Mouse (Mus musculus): ENCODE results near the gene Luzp1.

The Luzp1 gene

DNA sequence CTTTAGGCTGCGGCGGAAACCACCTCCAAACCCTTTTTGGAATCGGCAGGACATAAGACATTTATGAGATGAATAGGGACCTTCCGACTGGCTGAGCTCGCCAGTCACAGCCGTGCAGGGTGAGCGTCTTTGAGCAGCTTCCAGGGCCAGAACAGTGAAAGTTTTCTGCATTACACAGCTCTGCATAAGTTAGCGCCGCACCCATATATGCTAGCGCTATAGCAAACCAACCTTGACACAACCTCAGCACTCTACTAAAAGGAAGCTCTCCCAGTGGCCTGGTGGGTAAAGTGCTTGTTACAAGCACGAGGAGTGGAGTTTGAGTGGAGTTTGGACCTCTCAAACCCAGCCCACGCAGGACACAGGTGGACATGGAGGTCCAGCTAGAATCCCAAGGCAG, 10.4 kb upstream of the Luzp1 start:
- in situ Hi-C loops (cut with MboI; ENCODE audit: unreplicated experiment in 2 of 2), result loop anchor here (5.0 to 10.0 kb wide), 3 partner anchors 68 to 204 kb away; partner anchors contain the start of gene Lactbl1 (in 1 of the 2)

DNA sequence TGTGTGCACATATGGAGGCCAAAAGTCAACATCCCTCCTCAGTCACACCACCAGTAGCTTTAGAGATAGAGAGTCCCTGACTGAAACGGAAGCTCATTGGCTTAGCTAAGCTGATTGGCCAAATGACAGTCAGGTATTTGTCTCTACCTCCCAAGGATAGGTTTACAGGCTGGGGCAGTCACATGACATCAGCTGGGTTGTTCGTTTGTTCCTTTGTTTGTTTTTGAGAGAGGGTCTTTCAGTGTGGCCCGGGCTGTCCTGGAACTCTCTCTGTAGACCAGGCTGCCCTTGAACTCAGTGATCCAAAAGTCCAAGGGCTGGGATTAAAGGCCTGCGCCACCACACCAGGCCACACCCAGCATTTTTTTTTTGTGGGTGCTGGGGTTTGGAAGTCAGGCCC, 8.4 kb upstream of the Luzp1 start:
- in situ Hi-C loops (cut with MboI; ENCODE audit: unreplicated experiment in 2 of 2), result loop anchor here in 1 of 2 experiments (5.0 kb wide), 1 partner anchor 51 kb away; no protein-coding TSS in a partner anchor

DNA sequence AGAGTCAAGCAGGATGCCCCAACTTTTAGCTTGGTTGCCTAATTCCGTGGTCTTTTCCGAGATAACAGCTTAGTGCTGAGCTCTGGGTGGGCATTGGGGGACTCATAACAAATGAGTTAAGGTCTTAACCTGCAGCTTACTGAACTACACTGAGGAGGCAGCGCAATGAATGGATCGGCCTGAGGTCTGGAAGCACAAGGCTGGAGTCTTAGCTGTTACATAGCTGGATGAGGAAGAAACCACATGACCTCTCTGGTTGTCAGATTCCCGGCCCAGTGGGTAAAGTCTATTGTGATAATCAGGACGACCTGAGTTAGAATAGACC, 7.8 kb upstream of the Luzp1 start:
- in situ Hi-C loops (cut with MboI; ENCODE audit: unreplicated experiment in 2 of 2), result loop anchor here in 1 of 2 experiments (5.0 kb wide), 1 partner anchor 51 kb away; no protein-coding TSS in a partner anchor

DNA sequence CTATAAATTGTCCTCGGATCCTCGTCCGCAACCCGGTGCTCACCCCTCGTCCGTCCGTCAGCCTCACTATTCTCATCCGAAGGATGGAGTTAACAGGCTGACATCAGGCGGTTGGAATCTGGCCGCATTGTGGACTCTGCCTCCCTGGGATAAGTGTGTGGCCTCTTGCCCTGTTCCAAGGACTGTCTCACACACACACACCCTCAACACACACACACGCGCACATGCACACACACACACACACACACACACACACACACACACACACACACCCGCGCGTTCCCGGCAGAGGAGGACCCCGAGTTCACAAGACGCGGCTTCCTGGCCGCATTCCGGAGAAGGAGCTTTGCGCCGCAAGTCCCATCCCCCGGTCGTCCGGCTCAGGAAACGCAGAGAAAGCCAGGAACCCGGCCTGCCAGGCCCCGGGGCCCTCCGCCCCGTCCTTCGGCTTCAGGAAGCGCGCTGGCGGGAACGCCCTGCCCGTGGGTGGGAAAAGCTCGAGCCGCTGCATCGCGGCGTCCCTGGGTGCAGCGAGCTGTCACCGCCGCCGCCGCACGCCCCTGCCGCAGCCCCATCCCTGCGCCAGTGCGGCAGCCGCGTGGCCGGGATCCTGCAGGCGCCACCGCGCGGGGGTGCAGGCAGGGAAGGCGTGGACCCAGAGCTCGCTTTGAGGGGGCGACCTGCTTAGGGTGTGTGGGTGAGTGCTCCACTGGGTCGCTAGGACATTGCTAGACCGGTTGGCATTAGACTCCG, 7.3 kb upstream of the Luzp1 start, which contains the start of gene 6030445D17Rik:
Gene 6030445D17Rik, plus strand, starts transcription at position 165 of the 753 bp plus-strand sequence.
- in situ Hi-C loops (cut with MboI; ENCODE audit: unreplicated experiment in 2 of 2), result loop anchor here in 1 of 2 experiments (5.0 kb wide), 1 partner anchor 50 kb away; no protein-coding TSS in a partner anchor

DNA sequence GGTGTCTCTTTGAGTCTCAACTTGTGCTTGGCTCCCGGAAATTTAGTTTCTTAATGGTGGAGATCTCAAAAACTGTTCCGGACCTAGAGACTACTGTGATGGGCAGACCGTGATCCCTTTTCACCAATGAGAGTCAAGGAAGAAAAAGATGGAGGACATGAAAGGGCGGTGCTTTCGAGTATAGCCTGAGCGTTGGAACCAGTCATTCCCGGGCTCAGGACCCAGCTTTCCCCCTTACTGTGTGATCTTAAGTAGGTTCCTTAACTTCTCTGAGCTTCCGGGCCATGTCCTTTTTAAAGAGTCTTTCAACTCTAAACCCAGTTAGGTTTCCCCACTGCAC, 6.8 kb upstream of the Luzp1 start:
- in situ Hi-C loops (cut with MboI; ENCODE audit: unreplicated experiment in 2 of 2), result loop anchor here in 1 of 2 experiments (5.0 kb wide), 1 partner anchor 49 kb away; no protein-coding TSS in a partner anchor

DNA sequence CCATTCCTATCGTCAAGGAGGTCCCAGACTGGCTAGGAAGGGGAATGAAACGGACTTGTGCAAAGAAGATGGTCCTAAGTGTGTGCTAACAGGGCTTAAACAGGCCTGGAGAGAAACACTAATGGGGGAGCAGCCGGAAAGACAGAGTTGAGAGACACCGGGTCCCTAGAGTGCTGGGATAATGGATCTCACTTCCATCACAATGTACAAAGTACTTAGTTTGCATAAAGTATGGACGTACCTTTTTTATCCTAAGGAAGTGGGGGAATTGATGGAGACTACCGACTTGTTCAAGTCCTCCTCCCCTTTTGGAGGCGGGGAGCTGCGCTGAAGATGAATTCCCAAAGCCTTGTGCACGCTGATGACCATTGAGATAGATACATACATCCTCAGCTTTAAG, 6.1 kb upstream of the Luzp1 start:
- in situ Hi-C loops (cut with MboI; ENCODE audit: unreplicated experiment in 2 of 2), result loop anchor here in 1 of 2 experiments (5.0 kb wide), 1 partner anchor 49 kb away; no protein-coding TSS in a partner anchor

DNA sequence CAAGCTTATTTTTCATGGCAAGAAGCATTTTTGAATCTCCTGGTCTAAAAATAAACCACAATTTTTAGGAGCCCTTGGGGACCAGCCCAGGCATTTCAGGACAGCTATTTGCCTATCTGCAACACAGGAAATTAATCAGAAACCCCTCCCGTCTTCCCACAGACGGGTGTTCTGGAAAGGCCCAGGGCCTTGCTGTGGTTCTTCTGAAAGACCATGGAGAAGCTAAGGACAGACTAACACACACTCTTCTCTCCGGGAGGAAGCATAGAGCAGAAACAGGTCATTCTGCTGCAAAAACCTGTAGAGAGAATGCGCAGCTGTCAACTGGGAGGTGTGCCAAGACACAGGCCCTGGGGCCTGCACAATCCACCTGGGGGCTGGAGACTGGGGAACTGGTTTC, 3.3 kb upstream of the Luzp1 start:
- in situ Hi-C loops (cut with MboI; ENCODE audit: unreplicated experiment in 2 of 2), result no loop called here

DNA sequence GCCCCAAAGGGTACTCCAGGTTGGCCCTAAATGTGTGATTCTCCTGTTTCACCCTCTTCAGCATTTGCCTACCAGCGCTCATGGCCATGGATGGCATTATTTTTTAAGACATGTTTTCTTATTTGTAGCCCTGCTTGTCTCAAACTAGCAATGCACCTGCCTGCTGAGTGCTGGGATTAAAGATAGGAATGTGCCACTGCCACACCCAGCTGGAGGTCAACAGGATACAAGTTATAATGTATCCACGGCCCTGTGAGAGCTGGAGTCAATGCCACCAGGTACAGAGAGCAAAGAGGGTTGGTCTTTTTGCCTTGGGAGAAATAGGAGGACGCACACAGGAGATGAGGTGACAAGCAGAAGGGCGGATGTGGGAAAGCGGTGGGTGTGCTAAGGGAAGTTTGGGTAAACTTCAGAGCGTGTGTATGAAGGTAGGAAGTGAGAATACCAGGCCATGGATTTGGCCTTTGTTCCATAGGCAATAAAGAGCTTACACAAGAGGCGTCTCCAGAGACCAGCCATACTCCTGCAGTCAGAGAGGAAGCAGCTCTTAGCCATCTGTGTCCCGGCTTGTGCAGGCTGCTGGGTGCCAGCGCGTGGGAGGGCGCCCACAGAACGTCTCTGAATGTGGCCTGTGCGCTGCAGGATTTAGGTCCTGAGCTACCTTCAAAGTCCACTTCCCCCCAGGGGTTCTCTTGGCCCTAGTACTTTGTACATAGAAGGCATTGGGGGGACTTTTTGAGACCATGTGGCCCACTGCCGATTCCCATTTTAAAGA, 821 bp upstream of the Luzp1 start:
- in situ Hi-C loops (cut with MboI; ENCODE audit: unreplicated experiment in 2 of 2), result no loop called here

DNA sequence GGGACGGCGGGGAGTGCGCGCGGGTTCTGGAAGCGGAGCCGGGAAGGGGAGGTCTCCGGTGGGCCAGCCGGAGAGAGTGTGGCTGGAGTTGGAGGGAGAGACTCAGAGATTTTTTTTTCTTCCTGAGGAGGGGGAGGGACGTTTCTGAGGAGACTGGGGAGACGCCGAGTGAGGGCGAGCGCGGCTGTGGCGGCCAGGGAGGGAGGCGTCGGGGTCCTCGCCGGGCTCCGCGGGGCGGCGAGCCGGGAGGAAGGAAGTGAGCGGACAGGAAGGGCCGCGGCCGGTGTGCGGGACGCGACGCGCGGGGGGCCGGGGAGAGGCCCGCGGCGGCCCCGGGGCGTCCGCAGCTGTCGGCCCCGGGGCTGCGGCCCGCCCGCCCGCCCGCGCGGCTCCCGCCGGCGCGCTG, 383 bp downstream of the Luzp1 start:
- in situ Hi-C loops (cut with MboI; ENCODE audit: unreplicated experiment in 2 of 2), result no loop called here

DNA sequence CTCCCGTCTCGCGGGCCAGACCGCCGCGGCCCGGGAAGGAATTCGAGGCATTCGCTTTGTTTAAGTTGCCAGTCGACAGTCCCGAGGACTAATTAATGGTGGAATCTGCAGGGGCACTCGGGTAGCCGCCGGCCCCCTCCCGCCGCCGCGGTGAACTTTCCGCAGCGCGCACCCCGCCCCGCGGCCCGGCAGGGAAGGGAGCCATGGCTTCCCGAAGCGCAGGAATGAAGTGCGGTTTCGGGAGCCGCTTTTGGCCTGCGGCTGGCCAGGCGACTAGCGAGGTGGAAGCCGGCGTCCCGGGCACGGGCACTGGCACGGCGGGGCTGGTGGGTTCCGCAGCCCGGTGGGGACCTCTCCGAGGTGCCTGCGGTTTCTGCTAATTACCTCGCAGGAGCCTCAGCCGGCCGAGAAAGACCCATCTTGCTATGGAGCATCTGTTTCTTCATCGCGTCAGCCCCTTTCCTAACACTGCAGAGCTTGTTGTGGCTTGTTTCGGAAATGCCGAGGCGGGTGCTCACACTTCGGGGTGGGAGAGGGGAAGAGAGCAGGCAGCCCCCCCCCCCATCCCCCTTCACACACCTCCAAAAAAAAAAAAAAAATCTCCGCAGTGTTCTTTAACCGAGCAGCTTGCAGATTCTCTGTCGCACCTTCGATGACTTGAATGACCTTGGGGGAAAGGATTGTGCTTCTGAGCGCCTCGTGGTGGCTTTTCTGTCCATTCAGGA, 948 bp downstream of the Luzp1 start:
- in situ Hi-C loops (cut with MboI; ENCODE audit: unreplicated experiment in 2 of 2), result no loop called here

DNA sequence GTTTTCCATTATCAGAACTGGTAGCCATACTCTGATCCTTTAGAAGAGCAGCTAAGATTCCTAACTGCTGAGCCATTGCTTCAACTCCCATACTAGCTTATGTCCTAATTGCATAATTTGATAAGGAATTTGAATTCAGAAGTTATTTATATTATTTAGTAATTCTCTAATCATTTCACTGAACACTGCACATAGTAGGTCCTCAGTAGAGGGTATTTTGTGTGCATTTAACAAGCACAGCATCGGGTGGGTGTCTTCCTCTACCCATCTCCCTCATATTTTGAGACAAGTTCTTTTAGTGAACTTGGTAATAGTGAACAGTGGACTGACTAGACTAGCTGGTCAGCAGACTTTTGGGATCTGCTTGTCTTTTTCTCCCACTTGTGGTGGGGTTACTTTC, 7.1 kb downstream of the Luzp1 start:
- in situ Hi-C loops (cut with MboI; ENCODE audit: unreplicated experiment in 2 of 2), result loop anchor here (5.0 kb wide), 1 partner anchor 66 kb away; no protein-coding TSS in a partner anchor

DNA sequence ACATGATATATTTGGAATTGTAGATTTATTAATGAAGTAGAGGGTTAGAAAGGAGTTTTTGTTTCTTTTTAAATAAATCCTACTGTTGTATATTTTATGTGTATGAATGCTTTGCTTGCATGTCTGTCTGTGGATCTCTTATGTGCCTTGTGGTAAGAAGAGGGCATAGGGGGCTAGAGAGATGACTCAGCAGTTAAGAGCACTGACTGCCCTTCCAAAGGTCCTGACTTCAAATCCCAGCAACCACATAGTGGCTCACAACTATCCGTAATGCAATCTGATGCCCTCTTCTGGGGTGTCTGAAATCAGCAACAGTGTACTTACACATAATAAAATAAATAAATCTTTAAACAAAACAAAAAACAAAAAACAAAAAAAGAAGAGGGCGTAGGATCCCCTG, 17.0 kb downstream of the Luzp1 start:
- in situ Hi-C loops (cut with MboI; ENCODE audit: unreplicated experiment in 2 of 2), result no loop called here

DNA sequence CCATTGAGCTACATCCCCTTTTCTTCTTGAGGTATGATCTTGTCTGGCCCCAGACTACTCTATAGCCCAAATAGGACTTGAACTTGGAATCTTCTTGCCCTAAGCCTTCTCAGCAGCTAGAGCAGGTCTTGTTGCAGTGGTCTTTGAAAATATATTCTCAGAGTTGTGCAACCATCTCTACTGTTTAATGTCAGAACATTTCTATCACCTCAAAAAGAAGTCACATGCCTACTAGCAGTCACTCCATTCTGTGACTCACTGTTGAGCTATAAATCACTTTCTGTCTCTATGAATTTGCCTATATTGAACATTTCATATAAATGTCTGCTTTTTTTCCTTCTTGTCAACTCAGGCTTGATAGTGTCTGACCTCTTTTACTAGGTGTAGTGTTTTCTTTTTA, 26.4 kb downstream of the Luzp1 start:
- in situ Hi-C loops (cut with MboI; ENCODE audit: unreplicated experiment in 2 of 2), result no loop called here

DNA sequence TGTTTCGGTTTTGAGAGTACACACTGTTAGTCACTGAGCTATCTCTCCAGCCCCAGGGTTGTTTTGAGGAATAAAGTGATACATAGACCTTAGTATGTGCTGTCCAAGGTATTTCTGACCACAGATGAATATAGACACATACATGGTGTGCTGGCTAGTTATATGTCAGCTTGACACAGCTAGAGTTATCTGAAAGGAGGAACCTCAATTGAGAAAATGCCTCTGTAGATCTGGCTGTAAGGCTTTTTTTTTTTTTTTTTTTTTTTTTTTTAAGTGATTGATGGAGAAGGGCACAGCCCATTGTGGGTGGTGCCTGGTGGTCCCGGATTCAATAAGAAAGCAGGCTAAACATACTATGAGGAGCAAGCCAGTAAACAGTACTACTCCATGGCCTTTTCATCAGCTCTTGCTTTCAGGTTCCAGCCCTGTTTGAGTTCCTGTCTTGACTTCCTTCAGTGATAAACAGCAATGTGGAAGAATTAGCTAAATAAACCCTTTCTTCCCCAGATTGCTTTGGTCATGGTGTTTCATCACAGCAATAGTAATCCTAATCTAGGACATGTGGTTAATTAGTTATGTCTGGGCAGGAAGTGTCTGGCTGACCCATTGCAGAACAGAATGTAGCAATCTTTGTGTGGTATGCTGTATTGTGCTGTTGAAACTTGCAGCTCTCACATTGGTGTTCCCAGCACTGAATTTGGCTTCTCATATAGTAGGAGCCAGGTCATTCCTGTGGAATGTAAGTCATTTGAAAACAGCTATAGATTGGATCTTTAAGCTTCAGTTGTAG, 36.1 kb downstream of the Luzp1 start:
- in situ Hi-C loops (cut with MboI; ENCODE audit: unreplicated experiment in 2 of 2), result no loop called here

DNA sequence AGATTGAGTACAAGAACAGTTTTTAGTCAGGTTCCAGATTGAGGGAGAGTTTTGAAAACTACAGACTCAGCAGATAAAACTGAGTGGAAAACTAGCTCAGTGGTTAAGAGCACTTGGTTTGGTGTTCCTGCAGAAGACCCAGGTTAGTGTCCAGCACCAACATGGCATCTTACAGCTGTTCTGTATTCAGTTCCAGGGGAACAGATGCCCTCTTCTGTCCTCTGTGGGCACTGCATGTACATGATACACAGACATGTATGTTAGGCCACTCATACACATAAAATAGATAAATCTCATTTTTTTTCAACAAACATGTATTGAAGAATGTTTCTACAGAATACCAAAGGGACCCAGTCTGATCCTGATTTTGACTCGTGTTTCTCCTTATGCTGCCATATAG, 40.3 kb downstream of the Luzp1 start:
- in situ Hi-C loops (cut with MboI; ENCODE audit: unreplicated experiment in 2 of 2), result loop anchor here in 1 of 2 experiments (5.0 kb wide), 1 partner anchor 48 kb away; the partner anchor contains the start of gene 6030445D17Rik

DNA sequence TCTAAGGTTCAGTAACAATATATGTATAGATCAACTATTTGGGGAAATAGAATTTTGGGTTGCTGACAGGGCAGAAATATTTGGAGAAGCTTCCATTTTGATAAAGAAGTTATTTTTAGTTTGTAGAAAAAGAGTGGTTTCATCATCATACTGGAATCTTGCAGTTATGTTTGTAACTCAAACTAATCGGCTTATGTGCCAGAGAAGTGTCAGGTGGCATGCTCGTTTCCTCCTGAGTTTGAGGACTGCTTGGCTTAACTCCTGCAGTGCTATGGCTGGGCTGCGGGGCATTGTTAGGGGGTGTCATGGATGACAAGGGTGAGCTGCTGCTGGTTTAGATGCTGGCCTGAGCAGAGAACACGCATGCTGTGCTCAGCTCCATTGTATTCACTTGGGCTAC, 42.1 kb downstream of the Luzp1 start:
- in situ Hi-C loops (cut with MboI; ENCODE audit: unreplicated experiment in 2 of 2), result loop anchor here in 1 of 2 experiments (5.0 kb wide), 1 partner anchor 49 kb away; the partner anchor contains the start of gene 6030445D17Rik

DNA sequence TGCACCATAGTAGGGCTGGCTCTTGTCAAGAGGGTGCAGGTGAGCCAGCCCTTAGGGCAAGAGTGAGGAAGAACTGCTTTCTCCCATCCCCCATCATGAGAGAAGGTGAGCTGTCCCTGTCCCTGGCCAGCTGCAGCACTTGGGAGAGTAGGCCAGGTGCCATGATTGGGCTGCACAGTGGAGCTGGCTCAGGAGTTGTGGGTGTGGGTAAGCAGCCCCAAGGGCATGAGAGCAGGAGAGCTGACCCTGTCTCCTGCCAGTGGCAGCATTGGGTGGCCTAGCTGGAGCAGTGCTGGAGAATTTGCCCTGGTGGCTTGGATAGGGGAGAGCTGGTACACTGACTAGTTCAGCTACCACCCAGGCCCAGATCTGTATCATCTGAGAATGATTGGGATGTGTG, 43.3 kb downstream of the Luzp1 start:
- in situ Hi-C loops (cut with MboI; ENCODE audit: unreplicated experiment in 2 of 2), result loop anchor here in 1 of 2 experiments (5.0 kb wide), 1 partner anchor 51 kb away; the partner anchor contains the start of gene 6030445D17Rik

DNA sequence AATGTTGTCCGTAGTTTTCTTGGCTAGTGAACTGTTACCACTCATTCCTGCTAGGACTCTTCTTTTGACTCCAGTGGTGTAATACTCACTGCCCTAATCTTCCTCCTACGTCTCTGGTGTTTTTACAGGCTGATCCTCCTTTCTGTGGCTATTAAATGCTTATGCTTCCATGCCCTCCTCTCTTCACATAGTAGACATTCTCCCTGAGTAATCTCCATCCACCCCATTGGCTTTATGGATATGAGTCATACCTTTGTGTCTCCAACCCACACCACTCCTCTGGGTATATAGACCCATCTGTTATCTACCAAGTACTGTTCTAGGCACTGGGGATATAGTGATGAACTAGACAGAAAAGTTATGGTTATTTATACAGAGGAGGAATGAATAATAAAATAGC, 48.6 kb downstream of the Luzp1 start:
- in situ Hi-C loops (cut with MboI; ENCODE audit: unreplicated experiment in 2 of 2), result no loop called here

DNA sequence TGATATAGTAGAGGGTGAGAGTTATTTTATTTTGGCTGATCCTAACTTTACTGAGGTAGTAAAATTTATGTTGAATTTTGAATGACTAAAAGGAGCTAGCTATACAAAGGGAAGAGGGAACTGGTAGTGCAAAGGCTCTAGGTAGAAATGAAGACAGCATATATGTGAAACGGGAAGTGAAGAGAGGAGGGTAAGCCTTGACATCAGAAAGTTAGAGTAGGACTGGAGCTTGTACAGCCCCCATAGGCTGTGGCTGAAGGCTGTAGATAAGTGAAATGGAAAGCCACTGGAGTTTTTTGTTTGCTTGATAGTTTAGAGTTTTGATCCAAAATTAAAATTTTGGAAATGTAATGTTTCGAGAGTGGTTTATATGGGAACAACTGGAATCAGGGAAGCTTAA, 49.0 kb downstream of the Luzp1 start:
- in situ Hi-C loops (cut with MboI; ENCODE audit: unreplicated experiment in 2 of 2), result no loop called here

DNA sequence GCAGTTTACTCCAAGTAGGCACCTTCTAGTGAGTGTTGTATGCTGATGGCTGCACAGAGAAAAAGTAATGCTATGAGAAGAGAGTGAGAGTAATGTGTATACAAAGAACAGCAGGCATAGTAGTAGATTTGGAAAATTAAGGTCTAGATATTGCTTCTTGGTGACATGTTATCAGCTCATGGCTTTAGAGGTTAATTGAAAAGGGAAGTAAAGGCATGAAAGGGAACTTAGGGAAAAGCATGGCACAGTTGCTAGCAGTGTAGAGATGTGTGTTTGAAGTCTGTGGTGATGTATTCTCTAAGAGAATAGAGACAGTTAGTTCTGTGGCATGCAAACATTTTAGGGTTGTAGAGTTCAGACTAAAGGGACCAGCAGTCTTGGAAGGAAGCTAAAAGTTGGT, 50.3 kb downstream of the Luzp1 start:
- in situ Hi-C loops (cut with MboI; ENCODE audit: unreplicated experiment in 2 of 2), result loop anchor here in 1 of 2 experiments (10.0 kb wide), 1 partner anchor 95 kb away; the partner anchor contains the start of gene Tex46

Measured in v-Abl transformed pro-B cells (cell line).